Comparison of ENCODE assay signal across 20 mouse cellular contexts in the genomic region with DNA sequence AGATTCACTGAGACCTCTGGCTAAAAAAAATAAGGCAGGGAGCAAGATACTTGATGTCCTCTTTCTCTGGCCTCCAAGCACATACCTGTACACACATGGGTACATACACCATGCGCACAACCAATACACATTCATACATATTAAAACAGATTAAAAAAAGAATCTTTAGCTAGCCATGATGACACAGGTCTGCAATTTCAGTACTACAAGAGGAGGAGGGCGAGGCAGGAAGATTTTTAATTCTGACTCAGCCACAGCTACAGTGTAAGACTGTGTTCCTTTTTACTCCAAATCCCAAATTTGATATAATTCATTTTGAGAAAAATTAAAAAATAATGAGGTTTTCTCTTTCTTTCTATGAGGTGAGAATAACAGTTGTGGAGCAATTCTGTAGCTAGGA. TPM values are rescaled to one million over a fixed set of nuclear protein-coding genes. Genes with fewer than 3 reads are reported as not detected.
DNase-seq lines count a peak whose midpoint lies in the region; TF ChIP-seq lines count a peak whose summit lies in the region.
"Had no signal": no experiment of that assay in that cellular context is flagged by ENCODE, and none has a peak within 500 bp of the region (broad histone marks: within the 10 kb centered on the region; RNA-seq: fewer than 3 reads in every experiment).

No protein-coding gene starts in this region.

- no peak overlapping the region for H3ac ChIP-seq in myocyte (ENCODE audit: control insufficient read depth, insufficient read length)

- peak; percentile 63 for DNase-seq in 3T3-L1 (ENCODE audit: low read depth, low spot score)
- peak; percentile 9 for DNase-seq in MN1 (ENCODE audit: low spot score)
- no peak for DNase-seq in testis, postnatal 14 days (ENCODE audit: low spot score)
- DNase-seq in Muller cell, postnatal 12 days (ENCODE audit: inconsistent ontology term), result no peak
- DNase-seq: adrenal gland, adult 8-10 months; adrenal gland, postnatal 14 days; adrenal gland, postnatal 36 days; B cell, adult 2 months; cerebellum, adult 11-12 months; cerebellum, adult 2 months; cerebellum, adult 9-10 months; cerebellum, postnatal 10 days; cerebellum, postnatal 25 days had no signal

- no peaks in the 10 kb centered on the region for H3K36me3 ChIP-seq in myocyte (ENCODE audit: control insufficient read depth, insufficient read depth)
- H3K36me3 ChIP-seq: embryonic facial prominence, embryonic 12.5 days; forebrain, embryonic 15.5 days had no signal

- no peaks in the 10 kb centered on the region for H3K27me3 ChIP-seq in myocyte (ENCODE audit: control insufficient read depth, insufficient read depth, insufficient read length)
- H3K27me3 ChIP-seq: CH12.LX; embryonic facial prominence, embryonic 12.5 days; forebrain, embryonic 13.5 days; forebrain, embryonic 15.5 days; Patski had no signal

- peaks cover 98% of the 10 kb centered on the region for H3K79me2 ChIP-seq in myocyte (ENCODE audit: control insufficient read depth, insufficient read depth)

- TF ChIP-seq POLR2A in myocyte (IDR thresholded peaks at IDR 0.05; ENCODE audit: insufficient read length, low read depth), result no peak

- no peak overlapping the region for H3K4me2 ChIP-seq in myocyte (ENCODE audit: low read depth)
- H3K4me2 ChIP-seq: embryonic facial prominence, embryonic 12.5 days; forebrain, embryonic 13.5 days; forebrain, embryonic 15.5 days had no signal

- H3K4me3 ChIP-seq in myocyte, result no peak overlapping the region
- H3K4me3 ChIP-seq: embryonic facial prominence, embryonic 10.5 days; embryonic facial prominence, embryonic 12.5 days; forebrain, embryonic 13.5 days; forebrain, embryonic 15.5 days had no signal

TF ChIP-seq in myocyte, 11 proteins besides CTCF, POLR2A, EP300 and RAD21:
- TF ChIP-seq REST (IDR thresholded peaks at IDR 0.05; ENCODE audit: insufficient read depth, insufficient read length) (no peak), CEBPB (IDR thresholded peaks at IDR 0.05; ENCODE audit: insufficient read depth, poor library complexity, severe bottlenecking) (peak; percentile 92)

RNA-seq across cellular contexts. Expression of a gene that starts 6.8 kb away (rescaled TPM):
- 7.9 TPM for polyA plus RNA-seq in myocyte (2012; fragmentation: generic; extraction: Trizol)

Comparison
In these comparisons a context has a peak if more than half of its experiments do, and no peak if none do; other contexts are left out.
1. DNase-seq: peak in 3T3-L1 (single experiment) and MN1 (single experiment); none in testis, postnatal 14 days (single experiment) and Muller cell, postnatal 12 days (single experiment).